Mouse (Mus musculus) brain, embryonic 14.5 days (tissue): ENCODE results near the gene Trappc12.

Experiments used
- CTCF ChIP-seq: fragments of 200-500 bp; IDR thresholded peaks from 2 replicates; pipeline ENCODE4 v1.5.1; 2012; ENCODE audit warnings: inconsistent platforms, mild to moderate bottlenecking, moderate library complexity, borderline replicate concordance; ENCODE audit not compliant: insufficient read depth, insufficient read length; ENCODE audit errors: extremely low read depth
- POLR2A ChIP-seq: fragments of 200-500 bp; IDR thresholded peaks from 2 replicates; pipeline ENCODE4 v1.6.1; 2012; ENCODE audit warnings: mild to moderate bottlenecking, inconsistent platforms, borderline replicate concordance; ENCODE audit not compliant: poor library complexity, insufficient read depth, insufficient read length, severe bottlenecking; ENCODE audit errors: extremely low read depth

- TF ChIP-seq POLR2A, result no peak
- TF ChIP-seq CTCF, result no peak
Measured at GRCm38 (mm10) chr12:28700561-28701025, 49.7 kb downstream of the Trappc12 start.
